Mouse (Mus musculus) ovary, postnatal 36 days (tissue): Measurements from ENCODE around the gene Olfr543.

Experiments used
- DNase-seq: peaks from one replicate; pipeline ENCODE4 v3.0.0; 2022; ENCODE audit warnings: low spot score, mixed read lengths

Olfr543 gene

GRCm38 (mm10) chr7:102476601-102477000 lies 4.9 kb downstream of the Olfr543 start:
- DNase-seq: no peak

- no peak for DNase-seq
Observed at GRCm38 (mm10) chr7:102472675-102473074, 8.8 kb downstream of the Olfr543 start.

- no peak for DNase-seq
Observed at GRCm38 (mm10) chr7:102467566-102467965, 13.9 kb downstream of the Olfr543 start.

- DNase-seq: no peak
Observed at GRCm38 (mm10) chr7:102458618-102459380, 22.7 kb downstream of the Olfr543 start.

GRCm38 (mm10) chr7:102446438-102446837 lies 35.0 kb downstream of the Olfr543 start:
- DNase-seq: no peak

- no peak for DNase-seq
Observed at GRCm38 (mm10) chr7:102444301-102444700, 37.2 kb downstream of the Olfr543 start.

GRCm38 (mm10) chr7:102442432-102442831 lies 39.0 kb downstream of the Olfr543 start:
- DNase-seq: no peak

GRCm38 (mm10) chr7:102441657-102442391 lies 39.7 kb downstream of the Olfr543 start, which contains the start of gene Rrm1:
Rrm1 (plus strand) TSS chr7:102441695.
- peak; percentile 91 for DNase-seq

GRCm38 (mm10) chr7:102440822-102441656 lies 40.4 kb downstream of the Olfr543 start:
- DNase-seq: no peak

- DNase-seq: no peak
Observed at GRCm38 (mm10) chr7:102434344-102434743, 47.1 kb downstream of the Olfr543 start.
